Mouse (Mus musculus): Measurements from ENCODE around the gene Psmc3ip.

Psmc3ip gene

DNA sequence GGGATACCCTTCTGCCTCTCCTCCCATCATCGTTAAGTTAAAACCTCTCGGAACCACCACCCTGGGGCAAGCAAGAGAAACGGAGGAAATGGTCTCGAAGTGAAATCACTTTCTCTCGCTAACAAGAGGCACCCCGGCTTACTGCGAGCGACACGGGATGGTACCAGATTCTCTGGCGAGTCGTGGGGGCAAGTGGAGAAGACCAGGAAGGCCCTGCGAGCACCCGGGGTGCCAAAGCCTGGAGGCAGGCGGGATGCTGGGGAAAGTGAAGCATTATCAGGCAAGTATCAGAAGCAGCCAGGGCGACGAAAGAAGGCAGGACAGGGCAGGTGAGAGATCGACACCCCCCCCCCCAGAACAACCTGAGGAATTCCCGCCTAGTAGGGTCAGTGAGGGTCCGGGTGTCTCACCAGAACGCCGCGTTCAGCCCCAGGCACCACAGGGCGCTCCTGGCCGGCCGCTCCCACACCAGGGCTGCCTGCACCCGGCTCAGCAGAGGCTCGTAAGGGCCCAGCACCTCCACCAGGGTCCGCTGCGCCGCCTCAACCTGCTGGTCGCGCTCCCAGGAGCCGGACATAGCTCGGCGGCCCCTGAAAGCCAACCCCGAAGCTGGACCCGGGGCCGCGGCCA lies 24.0 kb upstream of the Psmc3ip start:
- DNase-seq (ENCODE audit: low spot score): no peak

DNA sequence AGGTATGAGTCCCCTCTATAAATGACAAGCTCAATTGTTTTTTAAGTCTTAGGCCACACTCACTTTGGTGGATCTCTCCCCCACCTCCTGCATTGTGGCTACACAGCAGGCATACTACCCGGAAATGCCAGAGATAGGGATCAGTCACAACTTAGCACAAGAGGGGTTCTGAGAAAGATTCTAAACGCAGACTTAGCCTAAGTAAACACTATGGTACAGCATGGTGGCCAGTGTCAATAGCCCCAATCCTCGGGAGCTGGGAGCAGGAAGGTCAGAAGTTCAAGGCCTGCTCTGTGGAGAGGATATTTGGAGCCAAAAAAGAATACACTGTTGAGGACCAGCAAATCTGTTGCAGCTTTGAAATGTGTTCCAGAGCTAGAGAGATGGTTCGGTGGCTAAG lies 22.9 kb upstream of the Psmc3ip start:
- no peak for DNase-seq (ENCODE audit: low spot score)

DNA sequence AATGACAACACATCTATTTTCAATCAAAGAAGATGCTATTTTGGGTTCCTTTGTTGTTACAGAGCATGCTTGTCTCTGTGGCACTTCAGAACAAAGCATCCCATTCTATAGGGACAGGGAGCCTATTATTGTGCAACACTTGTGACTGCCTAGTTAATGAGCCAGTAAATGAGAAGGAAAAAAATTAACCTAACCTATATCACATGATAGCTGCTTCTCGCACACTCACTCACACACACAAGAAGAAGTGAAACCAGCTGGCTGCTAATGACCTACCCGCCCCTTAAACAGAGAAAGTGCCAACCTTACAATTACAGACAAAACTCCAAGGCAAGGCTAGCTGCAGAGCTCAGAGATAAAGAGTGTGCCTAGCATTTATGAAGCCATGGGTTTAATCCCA lies 20.3 kb upstream of the Psmc3ip start:
- DNase-seq (ENCODE audit: low spot score): peak; percentile 35

DNA sequence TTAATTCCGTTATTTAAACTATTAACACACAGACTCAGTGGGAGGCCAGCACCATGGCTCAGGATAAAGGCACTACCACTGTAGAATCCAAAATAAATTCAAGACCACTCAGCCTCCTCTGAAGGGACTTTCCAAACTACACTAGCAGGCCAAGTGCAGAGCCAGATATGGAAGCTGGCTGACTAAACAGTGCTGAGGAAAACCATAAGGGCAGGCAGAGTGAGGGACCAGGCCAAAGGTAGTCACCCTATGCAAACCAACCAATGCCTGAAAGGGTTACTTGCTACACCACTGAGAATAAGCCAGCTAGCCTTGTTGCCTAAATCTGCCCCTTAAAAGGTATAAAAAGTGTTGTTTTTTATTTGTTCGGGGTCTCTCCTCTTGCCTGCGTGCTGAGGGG lies 16.9 kb upstream of the Psmc3ip start:
- no peak for DNase-seq (ENCODE audit: low spot score)

DNA sequence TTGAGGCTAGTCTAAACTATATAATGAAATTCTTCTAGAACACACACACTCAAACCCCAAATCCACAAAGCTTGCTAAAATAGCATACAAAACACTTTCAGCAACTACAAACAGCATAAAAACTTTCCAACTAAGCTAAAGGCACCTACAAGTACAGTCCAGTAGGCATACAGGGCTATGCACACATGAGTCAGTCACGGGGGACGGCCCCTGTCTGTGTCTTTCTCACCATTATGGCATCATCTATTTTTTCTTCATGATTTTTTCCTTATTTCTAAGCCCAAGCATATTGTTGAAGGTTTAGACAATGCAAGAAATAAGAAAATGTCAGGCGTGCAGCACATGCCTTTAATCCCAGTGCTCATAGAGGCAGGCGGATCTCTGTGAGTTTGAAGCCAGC lies 15.9 kb upstream of the Psmc3ip start:
- DNase-seq (ENCODE audit: low spot score): no peak

DNA sequence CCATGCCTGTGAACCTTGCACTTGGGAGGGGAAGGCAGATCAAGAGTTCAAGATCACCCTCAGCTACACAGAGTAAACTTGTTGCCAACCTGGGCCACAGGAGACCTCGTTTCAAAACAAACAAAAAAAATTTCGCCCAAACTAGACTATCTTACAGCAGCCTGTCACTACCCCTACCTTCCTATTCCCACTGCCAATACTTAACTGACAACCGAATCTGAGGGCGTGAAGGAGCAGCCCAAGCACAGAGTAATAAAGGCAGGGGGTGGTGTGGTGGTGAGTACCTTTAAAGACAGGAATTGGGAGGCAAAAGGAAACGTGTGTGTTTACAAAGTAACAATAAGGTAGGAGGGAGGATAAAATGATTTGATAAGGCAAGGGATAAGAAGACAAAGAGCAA lies 15.5 kb upstream of the Psmc3ip start:
- DNase-seq (ENCODE audit: low spot score): no peak

DNA sequence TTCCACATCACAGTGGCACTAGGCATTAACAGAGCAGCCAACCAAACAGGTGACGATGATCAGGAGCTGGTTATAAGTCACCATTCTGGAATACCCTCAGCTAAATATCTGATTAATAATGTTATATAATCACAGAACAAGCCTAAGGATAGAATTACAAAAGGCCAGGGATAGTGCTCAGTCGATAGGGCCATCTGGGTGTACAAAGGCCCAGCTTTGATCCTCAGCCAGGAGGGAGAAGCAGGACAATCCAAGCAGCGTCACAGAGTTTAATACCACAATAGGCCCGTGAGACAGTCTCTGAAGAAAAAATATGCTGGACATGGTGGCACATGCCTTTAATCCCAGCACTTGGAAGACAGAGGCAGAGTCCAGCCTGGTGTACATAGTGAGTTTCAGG lies 14.1 kb upstream of the Psmc3ip start:
- DNase-seq (ENCODE audit: low spot score): no peak

DNA sequence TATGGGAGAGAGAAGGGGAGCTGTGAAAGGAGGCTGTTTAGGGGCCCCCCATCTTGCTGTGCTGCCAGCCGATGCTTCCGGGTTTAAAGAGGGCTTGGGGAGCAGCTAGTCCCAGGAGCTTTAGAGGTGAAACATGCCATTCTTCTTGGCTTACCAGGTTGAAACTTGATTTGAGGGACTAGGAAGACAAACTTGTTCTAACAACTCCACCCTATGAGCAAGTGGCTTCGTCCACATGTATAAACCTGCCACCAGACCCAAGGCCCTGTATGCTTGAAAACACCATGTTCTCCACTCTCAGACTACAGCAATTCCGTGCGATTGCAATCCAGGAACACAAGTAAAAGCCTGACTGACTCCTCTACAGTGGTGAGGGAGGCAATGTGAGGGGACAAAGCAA lies 7.8 kb upstream of the Psmc3ip start:
- DNase-seq (ENCODE audit: low spot score): no peak

DNA sequence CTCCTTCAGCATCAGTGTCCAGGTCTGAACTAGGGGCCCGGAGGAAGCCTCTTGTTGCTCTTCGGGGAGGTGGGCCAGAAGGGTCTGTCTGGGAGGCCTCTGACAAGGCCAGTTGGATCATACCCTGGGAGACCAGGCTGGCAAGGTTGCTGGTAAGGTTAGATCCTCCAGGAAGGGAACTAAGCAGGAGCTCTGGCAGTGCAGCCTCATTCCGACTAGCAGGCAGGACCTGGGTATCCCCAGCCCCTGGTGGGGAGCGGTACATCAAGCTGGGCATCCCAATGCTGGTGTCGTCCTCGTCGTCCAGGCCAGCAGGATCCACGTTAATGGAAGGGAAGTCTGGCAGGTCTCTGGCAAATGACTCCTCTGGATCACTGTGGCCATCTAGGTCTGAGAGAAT lies 3.0 kb upstream of the Psmc3ip start:
- DNase-seq (ENCODE audit: low spot score): no peak

DNA sequence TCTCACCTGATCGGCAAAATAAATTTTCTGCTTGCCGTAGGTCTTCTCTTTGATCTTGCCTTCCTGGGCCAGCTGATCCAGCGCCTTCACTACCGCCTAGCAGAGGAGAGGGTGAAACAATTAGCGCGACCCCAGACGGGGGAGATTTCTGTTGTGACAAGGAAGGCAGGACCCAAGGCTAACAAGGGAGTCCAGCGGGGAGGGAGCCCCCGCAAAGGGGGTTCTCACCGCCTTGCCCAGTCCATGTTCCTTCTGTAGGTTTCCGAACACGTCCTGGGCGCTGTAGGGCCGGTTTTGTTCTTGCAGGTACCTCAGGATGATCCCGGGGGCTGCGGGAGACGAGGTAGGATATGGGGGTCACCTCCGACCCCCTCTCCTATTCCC lies 314 bp downstream of the Psmc3ip start:
- no peak for DNase-seq (ENCODE audit: low spot score)

DNA sequence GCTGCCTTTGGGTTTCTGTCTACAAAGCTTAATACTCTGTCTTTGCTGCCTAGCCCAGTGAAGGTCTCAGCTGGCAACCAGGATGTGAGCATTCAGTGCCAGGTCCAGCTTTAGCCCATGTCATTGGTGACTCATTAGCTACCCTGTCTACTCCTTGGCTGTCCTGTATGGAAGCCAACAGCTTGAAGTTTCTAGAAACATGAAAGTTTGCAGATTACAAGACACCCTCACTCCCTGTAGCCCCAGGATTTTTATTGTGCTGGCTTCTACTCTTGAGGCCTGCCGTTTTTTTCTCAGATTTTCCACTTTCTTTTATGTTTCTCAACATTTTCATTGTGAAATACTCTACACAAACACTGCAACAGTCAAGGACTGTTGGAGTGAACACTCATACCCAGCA lies 5.3 kb downstream of the Psmc3ip start:
- DNase-seq (ENCODE audit: low spot score): no peak

DNA sequence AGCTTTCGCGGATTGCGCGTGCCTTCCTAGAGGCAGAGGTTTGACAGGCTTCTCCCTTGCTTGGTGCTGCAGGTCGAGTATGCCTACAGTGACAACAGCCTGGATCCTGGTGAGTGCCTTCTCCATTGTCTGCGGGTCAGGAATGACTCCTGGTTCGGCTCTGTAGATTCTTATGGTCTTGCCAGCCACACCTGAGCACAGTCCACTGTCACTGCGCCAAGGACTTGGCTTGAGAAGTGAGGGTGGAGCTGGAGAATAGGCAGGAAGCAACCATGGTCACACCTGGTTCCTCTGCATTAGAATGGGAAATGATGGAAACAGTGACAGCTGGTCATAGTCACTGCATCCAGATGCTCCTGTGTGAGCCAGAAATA lies 7.6 kb downstream of the Psmc3ip start:
- peak; percentile 30 for DNase-seq (ENCODE audit: low spot score)

DNA sequence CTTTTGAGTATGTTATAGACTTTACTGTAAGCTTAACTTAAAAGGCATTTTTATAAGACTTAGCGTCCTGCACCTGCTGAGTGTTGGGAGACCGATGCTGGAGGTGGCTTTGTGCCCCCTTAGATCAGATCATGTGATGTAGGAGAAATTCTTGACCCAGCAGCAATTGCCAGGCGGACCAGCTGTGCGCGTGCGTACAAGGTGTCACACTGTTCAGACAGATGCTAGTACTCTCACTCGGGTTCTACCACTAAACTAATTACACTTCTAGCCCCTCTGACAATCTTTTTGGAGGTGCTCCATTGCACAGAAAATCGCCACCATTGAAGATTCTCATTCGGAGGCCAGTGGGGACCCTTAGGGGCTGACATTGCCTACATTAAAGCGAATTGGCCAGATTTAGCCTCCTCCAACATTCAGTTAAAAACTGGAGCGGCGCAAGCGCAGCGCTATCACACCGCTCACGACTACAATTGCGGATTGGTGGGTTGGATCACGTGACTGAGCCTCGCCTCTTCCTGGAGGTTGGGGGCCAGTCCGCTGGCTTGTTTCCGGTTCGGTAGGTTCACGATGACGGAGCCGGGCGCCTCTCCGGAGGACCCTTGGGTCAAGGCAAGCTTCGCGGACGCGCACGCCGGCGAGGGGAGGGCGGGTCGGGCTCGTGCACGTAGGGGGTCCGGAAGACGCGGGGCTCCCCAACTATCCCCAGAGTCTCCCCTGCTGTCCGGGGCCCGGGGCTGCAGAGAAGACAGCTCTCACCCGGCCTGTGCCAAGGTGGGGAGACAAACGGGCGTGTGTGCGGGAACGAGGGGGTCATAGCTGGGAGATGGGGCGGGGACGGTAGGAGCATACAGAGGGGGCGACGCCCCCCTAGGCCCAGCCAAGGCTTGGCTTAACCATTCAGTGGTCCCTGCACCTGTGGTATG lies 8.2 kb downstream of the Psmc3ip start, which contains the start of gene Mlx:
Mlx (plus strand) TSS at position 522 of the 926 bp plus-strand sequence.
- DNase-seq (ENCODE audit: low spot score): peak; percentile 92

DNA sequence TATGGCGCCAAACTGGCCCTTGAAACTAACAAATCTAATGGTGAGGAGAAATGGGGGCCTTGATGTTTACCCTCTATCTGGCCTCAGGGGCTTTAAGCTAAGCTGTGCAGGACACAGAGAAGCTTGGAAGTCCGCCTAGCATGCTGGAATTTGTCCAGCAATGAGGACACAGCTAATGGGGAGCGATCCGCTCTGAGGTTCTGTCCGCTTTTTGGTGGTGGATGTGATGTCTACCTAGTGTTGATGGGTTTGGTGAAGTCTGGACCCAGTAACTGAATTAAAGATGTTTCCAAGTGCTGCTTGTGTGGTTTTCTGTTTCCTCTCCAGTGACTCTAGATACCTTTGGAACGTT lies 8.9 kb downstream of the Psmc3ip start:
- no peak for DNase-seq (ENCODE audit: low spot score)

DNA sequence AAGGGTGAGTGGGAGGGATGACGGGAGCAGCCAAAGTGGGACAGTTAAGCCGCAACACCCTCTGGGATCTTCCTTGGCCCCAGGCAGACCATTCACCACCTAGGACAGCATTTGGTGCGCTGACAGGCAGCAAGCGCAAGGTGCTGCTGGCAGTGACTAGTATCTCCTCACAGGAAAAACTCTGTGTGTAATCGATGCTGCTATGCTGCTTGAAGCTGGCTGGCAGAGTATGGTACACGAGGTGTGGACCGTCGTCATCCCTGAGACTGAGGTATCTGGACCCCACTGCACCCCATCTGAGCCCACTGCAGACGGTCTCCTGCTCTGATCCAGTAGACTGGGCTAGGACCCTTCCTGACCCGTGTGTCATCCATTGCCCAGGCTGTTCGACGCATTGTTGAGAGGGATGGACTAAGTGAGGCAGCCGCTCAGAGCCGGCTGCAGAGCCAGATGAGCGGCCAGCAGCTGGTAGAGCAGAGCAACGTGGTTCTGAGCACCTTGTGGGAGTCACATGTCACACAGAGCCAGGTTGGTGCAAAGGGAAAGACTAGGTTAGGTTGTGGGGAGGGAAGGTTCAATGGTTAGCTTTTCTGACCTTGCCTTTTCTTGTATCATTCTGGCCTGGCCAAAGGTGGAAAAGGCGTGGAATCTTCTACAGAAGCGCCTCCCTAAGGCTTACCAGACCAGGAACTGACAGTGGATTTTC lies 9.5 kb downstream of the Psmc3ip start:
- DNase-seq (ENCODE audit: low spot score): no peak

DNA sequence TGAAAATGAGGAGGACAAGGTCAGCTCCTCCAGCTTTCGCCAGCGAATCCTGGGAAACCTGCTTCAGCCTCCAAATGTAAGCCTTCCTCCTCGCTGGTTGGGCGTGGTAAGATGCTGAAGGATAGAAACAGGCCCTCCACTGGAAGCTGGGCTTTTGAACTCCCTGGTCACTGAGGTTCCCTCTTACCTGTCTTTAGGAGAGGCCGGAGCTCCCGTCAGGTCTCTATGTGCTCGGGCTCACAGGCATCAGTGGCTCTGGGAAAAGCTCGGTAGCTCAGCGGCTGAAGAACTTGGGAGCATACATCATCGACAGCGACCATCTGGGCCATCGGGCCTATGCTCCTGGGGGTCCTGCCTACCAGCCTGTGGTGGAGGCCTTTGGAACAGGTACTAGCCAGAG lies 10.4 kb downstream of the Psmc3ip start:
- DNase-seq (ENCODE audit: low spot score): no peak

DNA sequence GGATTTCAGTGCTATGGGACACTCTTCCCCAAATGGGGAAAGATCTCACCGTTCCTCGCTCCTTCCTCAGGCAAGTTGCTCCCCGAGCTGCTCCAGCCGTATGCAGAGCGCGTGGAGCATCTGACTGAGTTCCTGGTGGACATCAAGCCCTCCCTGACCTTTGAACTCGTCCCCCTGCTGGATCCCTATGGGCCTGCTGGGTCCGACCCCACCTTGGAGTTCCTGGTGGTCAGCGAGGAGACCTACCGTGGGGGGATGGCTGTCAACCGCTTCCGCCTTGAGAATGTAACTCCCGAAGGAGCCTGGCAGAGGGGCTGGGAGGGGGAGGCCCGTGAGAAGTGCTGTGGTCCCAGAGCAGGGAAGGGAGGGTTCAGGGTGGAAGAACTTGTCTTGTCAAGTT lies 11.0 kb downstream of the Psmc3ip start:
- no peak for DNase-seq (ENCODE audit: low spot score)

DNA sequence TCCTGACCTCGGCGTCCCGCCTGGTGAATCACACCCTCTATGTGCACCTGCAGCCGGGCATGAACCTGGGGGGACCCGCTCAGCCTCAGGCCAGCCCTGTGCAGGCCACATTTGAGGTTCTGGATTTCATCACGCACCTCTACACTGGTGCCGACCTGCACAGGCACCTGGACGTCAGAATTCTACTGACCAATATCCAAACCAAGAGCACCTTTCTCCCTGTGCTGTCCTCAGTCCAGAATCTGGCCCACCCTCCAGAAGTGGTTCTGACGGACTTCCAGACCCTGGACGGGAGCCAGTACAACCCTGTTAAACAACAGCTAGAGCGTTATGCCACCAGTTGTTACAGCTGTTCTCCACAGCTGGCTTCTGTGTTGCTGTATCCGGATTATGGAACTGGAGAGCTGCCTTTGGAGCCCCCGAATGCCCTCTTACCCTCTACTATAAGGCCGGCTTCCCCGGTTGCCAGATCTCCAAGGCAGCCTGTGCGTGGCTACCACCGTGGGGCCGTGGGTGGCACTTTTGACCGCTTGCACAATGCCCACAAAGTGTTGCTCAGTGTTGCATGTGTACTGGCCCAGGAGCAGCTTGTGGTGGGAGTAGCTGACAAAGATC lies 12.0 kb downstream of the Psmc3ip start:
- peak; percentile 55 for DNase-seq (ENCODE audit: low spot score)

DNA sequence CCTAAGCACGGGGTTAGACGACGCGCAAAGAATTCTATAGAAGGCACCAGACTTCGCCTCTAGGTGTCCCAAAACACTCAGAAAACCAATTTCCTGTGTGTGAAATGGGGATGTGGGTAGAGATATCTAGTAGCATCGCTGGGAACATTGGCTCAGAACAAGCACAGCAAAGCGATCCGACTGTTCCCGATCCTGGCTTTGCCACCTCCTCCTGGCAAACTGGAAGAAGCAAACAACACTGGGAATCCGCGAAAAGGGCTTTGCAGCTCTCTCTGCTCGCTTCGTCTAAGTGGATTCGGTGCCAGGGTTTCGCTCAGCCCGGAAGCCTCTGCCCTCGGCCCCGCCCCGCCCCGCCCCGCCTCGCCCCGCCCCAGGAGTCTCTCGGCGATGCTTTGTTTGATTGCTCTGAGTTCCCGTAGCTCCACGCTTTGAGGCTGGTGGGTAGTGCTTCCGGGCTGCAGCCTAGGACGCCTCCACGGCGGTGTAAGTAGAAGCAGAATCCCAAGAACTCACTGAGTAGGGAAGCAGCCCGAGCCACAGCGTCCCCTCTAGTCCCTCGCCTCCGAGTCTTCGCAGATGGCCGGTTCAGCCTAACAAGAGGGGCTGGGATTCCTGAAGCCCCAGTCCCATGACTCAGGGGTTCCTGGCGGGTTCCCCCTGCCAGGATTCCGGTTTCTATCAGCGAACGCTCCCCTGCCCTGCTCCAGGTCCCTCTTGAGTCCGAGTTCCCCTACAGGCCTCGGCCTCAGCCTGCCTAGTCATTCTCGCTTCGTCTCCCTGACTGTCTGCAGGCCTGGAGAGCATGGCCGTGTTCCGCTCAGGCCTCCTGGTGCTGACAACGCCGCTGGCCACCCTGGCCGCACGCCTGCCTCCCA lies 12.8 kb downstream of the Psmc3ip start, which contains the start of gene Coasy:
Coasy (plus strand) TSS at position 358 of the 875 bp plus-strand sequence.
- peak; percentile 93 for DNase-seq (ENCODE audit: low spot score)

DNA sequence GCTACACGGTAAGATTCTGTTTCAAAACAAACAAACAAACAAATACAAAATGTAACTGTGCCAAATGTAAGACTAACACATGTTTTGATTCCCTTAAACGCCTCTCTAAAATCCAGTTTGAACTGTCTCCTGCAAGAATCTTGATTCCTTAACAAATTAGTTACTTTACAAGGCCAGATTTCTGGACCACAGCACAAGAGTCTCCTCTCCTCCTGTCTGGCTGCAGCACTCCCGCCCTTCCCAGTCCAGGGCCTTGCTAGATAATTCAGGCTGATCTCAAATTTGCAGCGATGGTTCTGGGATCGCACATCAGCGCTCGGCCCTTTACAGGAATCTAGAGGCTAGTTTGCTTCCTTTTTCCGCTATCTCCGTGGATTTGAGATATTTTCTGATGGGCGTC lies 13.6 kb downstream of the Psmc3ip start:
- DNase-seq (ENCODE audit: low spot score): peak; percentile 49

DNA sequence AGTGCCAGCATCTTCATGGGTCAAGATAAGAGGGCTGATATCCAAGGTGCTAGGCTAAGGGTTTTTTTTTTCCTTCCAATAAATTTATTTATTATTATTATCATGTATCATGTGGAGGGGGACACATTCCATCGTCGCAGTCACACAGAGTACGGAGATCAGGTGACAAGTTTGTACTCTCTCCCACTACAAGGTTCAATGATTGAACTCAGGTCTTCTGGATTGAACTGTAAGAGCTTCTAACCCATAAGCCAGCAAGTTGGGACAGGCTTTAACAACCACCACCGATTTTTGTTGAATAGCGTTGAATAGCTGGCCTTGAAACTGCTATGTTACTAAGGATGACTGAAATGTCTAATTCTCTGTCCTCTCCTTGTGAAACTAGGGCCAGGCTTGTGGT lies 14.8 kb downstream of the Psmc3ip start:
- no peak for DNase-seq (ENCODE audit: low spot score)

DNA sequence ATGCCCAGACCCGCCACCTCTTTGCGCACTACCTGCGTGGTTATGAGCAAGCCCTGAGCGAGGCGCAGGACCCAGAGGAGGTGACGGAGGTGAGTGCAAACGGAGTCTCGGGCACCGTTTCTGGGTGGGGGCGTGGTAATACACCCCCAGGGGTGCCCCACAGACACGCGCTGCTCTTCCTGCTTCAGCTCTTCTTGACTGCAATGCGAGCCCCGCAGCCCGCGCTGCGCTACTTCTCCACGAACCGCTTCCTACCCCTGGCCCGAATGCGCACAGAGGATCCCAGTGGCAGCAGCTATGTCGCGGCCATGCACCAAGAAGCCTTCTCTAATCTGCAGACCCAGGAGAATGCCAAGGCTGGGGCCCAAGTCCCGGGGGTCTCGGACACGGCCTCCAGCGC lies 15.5 kb downstream of the Psmc3ip start:
- DNase-seq (ENCODE audit: low spot score): no peak
